Mouse (Mus musculus): ENCODE results near the gene Cpd. TPM values are rescaled to one million over a fixed set of nuclear protein-coding genes. Genes with fewer than 3 reads are reported as not detected.

Gene Cpd
- polyA plus RNA-seq (2012; fragmentation: generic; extraction: Trizol) = 17.6 TPM

- TF ChIP-seq SRF (IDR thresholded peaks at IDR 0.05; ENCODE audit: control insufficient read depth, insufficient read length, low read depth) (peak; percentile 26), POLR2A (IDR thresholded peaks at IDR 0.05; ENCODE audit: insufficient read length, low read depth) (peak; percentile 89), CEBPB (IDR thresholded peaks at IDR 0.05; ENCODE audit: insufficient read depth, poor library complexity, severe bottlenecking) (no peak), POLR2AphosphoS2 (IDR thresholded peaks at IDR 0.05; ENCODE audit: insufficient read length, low read depth) (peak; percentile 76), E2F4 (IDR thresholded peaks at IDR 0.05; ENCODE audit: insufficient read depth) (peak; percentile 31)
- no peaks in the 10 kb centered on the region for H3K36me3 ChIP-seq (ENCODE audit: control insufficient read depth, insufficient read depth)
- peak within 1 kb of the TSS; percentile 49 for H3K4me3 ChIP-seq
These were observed at the start of gene Cpd for GRCm38 (mm10) chr11:76846878-76847222. Gene Cpd (minus strand): TSS chr11:76847018.

GRCm38 (mm10) chr11:76896360-76896759 is 49.5 kb upstream of the Cpd start:
- H3K4me3 ChIP-seq = no peak overlapping the region

More at GRCm38 (mm10) chr11:76846878-76847222, at the start of gene Cpd:
- Histone ChIP-seq H3K27me3 (ENCODE audit: control insufficient read depth, insufficient read depth, insufficient read length) (no peaks in the 10 kb centered on the region), H3ac (ENCODE audit: control insufficient read depth, insufficient read length) (peak within 1 kb of the TSS; percentile 73), H3K79me2 (ENCODE audit: control insufficient read depth, insufficient read depth) (peaks cover 40% of the 10 kb centered on the region), H3K4me2 (ENCODE audit: low read depth) (peak within 1 kb of the TSS; percentile 98)

DNA sequence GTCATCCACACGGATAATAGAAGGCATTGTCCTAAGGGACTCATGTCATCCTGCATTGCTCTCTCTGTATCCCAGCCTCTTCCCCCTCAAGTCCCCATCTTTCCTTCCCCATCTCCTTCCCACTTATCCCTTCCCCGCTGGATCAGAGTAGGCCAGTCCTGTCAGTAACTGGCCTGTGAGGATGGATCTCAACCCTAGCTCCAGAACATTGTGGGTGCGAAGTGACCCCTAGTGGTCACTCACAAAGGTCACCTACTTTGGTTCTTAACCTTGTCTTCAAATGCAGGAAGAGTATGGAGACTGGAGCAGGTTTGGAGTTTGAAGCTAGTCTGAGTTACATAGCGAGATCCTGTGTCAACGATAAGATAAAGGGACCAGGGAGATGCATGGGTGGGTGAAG is 47.4 kb upstream of the Cpd start:
- no peak overlapping the region for H3K4me2 ChIP-seq (ENCODE audit: low read depth)
- no peak for TF ChIP-seq POLR2AphosphoS2 (IDR thresholded peaks at IDR 0.05; ENCODE audit: insufficient read length, low read depth)

More at GRCm38 (mm10) chr11:76896360-76896759, 49.5 kb upstream of the Cpd start:
- no peak overlapping the region for H3K4me2 ChIP-seq (ENCODE audit: low read depth)
- H3K27me3 ChIP-seq (ENCODE audit: control insufficient read depth, insufficient read depth, insufficient read length) = no peaks in the 10 kb centered on the region
- H3K79me2 ChIP-seq (ENCODE audit: control insufficient read depth, insufficient read depth) = no peaks in the 10 kb centered on the region
- no peaks in the 10 kb centered on the region for H3K36me3 ChIP-seq (ENCODE audit: control insufficient read depth, insufficient read depth)
- TF ChIP-seq MYOD1 (IDR thresholded peaks at IDR 0.05; ENCODE audit: control insufficient read depth in 1 of 3, insufficient read length in 2 of 3, low read depth in 2 of 3) = no peak
- TF ChIP-seq MAX (IDR thresholded peaks at IDR 0.05; ENCODE audit: low read depth) = no peak
- TF ChIP-seq MYOG (IDR thresholded peaks at IDR 0.05; ENCODE audit: control insufficient read depth in 1 of 3, insufficient read depth in 1 of 3, insufficient read length in 2 of 3, low read depth in 2 of 3) = no peak
- no peak for TF ChIP-seq TCF12 (IDR thresholded peaks at IDR 0.05; ENCODE audit: insufficient read depth, poor library complexity, severe bottlenecking)
- TF ChIP-seq TCF3 (IDR thresholded peaks at IDR 0.05; ENCODE audit: insufficient read length, low read depth) = no peak
- TF ChIP-seq POLR2A (IDR thresholded peaks at IDR 0.05; ENCODE audit: insufficient read length, low read depth) = no peak
- TF ChIP-seq USF1 (IDR thresholded peaks at IDR 0.05; ENCODE audit: low read depth) = no peak
- no peak for TF ChIP-seq REST (IDR thresholded peaks at IDR 0.05; ENCODE audit: insufficient read depth, insufficient read length)
- no peak for TF ChIP-seq SRF (IDR thresholded peaks at IDR 0.05; ENCODE audit: control insufficient read depth, insufficient read length, low read depth)
- no peak for TF ChIP-seq CEBPB (IDR thresholded peaks at IDR 0.05; ENCODE audit: insufficient read depth, poor library complexity, severe bottlenecking)
- no peak for TF ChIP-seq POLR2AphosphoS2 (IDR thresholded peaks at IDR 0.05; ENCODE audit: insufficient read length, low read depth)
- TF ChIP-seq E2F4 (IDR thresholded peaks at IDR 0.05; ENCODE audit: insufficient read depth) = no peak
- no peak overlapping the region for H3ac ChIP-seq (ENCODE audit: control insufficient read depth, insufficient read length)

DNA sequence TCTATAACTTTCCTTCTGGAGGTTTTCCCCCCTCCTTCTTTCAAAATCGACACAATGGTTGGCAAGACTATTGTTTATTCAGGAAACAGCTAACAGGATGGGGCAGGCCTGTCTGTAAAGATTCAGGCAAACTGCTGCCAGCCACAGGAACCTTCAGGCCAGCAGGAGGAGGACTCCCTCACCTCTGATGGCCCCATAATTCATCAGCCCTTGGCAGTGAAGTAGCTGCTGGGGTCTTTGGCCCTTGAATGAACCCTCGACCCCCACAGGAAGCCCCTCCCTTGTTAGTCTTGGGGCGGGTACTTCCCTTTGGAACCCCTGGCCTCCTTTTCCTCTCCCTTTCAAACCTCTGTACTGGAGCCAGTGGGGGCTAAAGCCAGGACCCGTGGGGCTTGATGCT is 46.8 kb upstream of the Cpd start:
- Histone ChIP-seq H3K27me3 (ENCODE audit: control insufficient read depth, insufficient read depth, insufficient read length) (no peaks in the 10 kb centered on the region), H3K4me2 (ENCODE audit: low read depth) (no peak overlapping the region), H3ac (ENCODE audit: control insufficient read depth, insufficient read length) (no peak overlapping the region), H3K79me2 (ENCODE audit: control insufficient read depth, insufficient read depth) (no peaks in the 10 kb centered on the region), H3K4me3 (no peak overlapping the region), H3K36me3 (ENCODE audit: control insufficient read depth, insufficient read depth) (no peaks in the 10 kb centered on the region)
- TF ChIP-seq E2F4 (IDR thresholded peaks at IDR 0.05; ENCODE audit: insufficient read depth) (no peak), SRF (IDR thresholded peaks at IDR 0.05; ENCODE audit: control insufficient read depth, insufficient read length, low read depth) (no peak), MAX (IDR thresholded peaks at IDR 0.05; ENCODE audit: low read depth) (no peak), REST (IDR thresholded peaks at IDR 0.05; ENCODE audit: insufficient read depth, insufficient read length) (no peak), POLR2AphosphoS2 (IDR thresholded peaks at IDR 0.05; ENCODE audit: insufficient read length, low read depth) (no peak), TCF12 (IDR thresholded peaks at IDR 0.05; ENCODE audit: insufficient read depth, poor library complexity, severe bottlenecking) (no peak), MYOD1 (IDR thresholded peaks at IDR 0.05; ENCODE audit: control insufficient read depth in 1 of 3, insufficient read length in 2 of 3, low read depth in 2 of 3) (no peak), CEBPB (IDR thresholded peaks at IDR 0.05; ENCODE audit: insufficient read depth, poor library complexity, severe bottlenecking) (no peak), MYOG (IDR thresholded peaks at IDR 0.05; ENCODE audit: control insufficient read depth in 1 of 3, insufficient read depth in 1 of 3, insufficient read length in 2 of 3, low read depth in 2 of 3) (no peak), TCF3 (IDR thresholded peaks at IDR 0.05; ENCODE audit: insufficient read length, low read depth) (no peak), USF1 (IDR thresholded peaks at IDR 0.05; ENCODE audit: low read depth) (no peak), POLR2A (IDR thresholded peaks at IDR 0.05; ENCODE audit: insufficient read length, low read depth) (no peak)

More for the DNA sequence above, 47.4 kb upstream of the Cpd start:
- H3K27me3 ChIP-seq (ENCODE audit: control insufficient read depth, insufficient read depth, insufficient read length) = no peaks in the 10 kb centered on the region
- H3K79me2 ChIP-seq (ENCODE audit: control insufficient read depth, insufficient read depth) = no peaks in the 10 kb centered on the region
- no peak overlapping the region for H3K4me3 ChIP-seq
- no peaks in the 10 kb centered on the region for H3K36me3 ChIP-seq (ENCODE audit: control insufficient read depth, insufficient read depth)
- no peak overlapping the region for H3ac ChIP-seq (ENCODE audit: control insufficient read depth, insufficient read length)

DNA sequence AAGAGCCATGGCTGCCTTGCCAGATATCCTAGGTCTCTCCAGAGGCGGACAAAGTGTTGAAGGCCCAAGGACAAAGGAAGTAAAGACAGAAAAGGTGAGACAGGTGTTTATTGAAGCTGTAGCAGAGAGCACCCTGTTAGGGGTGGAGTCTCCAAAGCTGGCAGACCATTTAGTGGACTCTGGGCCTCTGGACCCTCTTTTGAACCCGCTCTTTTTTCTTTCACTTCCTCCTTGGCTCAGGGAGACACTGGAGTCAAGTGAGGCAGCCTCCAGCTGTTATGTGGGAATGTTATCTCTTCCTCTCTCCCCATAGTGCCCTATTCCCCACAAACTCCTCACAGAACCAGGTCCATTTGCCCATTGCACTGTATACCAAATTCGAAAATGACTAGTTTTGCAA is 46.2 kb upstream of the Cpd start:
- Histone ChIP-seq H3K79me2 (ENCODE audit: control insufficient read depth, insufficient read depth) (no peaks in the 10 kb centered on the region), H3K4me3 (no peak overlapping the region), H3ac (ENCODE audit: control insufficient read depth, insufficient read length) (no peak overlapping the region), H3K36me3 (ENCODE audit: control insufficient read depth, insufficient read depth) (no peaks in the 10 kb centered on the region), H3K27me3 (ENCODE audit: control insufficient read depth, insufficient read depth, insufficient read length) (no peaks in the 10 kb centered on the region), H3K4me2 (ENCODE audit: low read depth) (no peak overlapping the region)
- TF ChIP-seq POLR2AphosphoS2 (IDR thresholded peaks at IDR 0.05; ENCODE audit: insufficient read length, low read depth) (no peak), USF1 (IDR thresholded peaks at IDR 0.05; ENCODE audit: low read depth) (no peak), SRF (IDR thresholded peaks at IDR 0.05; ENCODE audit: control insufficient read depth, insufficient read length, low read depth) (no peak), E2F4 (IDR thresholded peaks at IDR 0.05; ENCODE audit: insufficient read depth) (no peak), MYOD1 (IDR thresholded peaks at IDR 0.05; ENCODE audit: control insufficient read depth in 1 of 3, insufficient read length in 2 of 3, low read depth in 2 of 3) (no peak), MAX (IDR thresholded peaks at IDR 0.05; ENCODE audit: low read depth) (no peak), REST (IDR thresholded peaks at IDR 0.05; ENCODE audit: insufficient read depth, insufficient read length) (no peak), TCF12 (IDR thresholded peaks at IDR 0.05; ENCODE audit: insufficient read depth, poor library complexity, severe bottlenecking) (no peak), CEBPB (IDR thresholded peaks at IDR 0.05; ENCODE audit: insufficient read depth, poor library complexity, severe bottlenecking) (no peak), TCF3 (IDR thresholded peaks at IDR 0.05; ENCODE audit: insufficient read length, low read depth) (no peak), POLR2A (IDR thresholded peaks at IDR 0.05; ENCODE audit: insufficient read length, low read depth) (no peak), MYOG (IDR thresholded peaks at IDR 0.05; ENCODE audit: control insufficient read depth in 1 of 3, insufficient read depth in 1 of 3, insufficient read length in 2 of 3, low read depth in 2 of 3) (no peak)

Measured in myocyte (in vitro differentiated cells).